Mouse (Mus musculus) urinary bladder, postnatal 10 days (tissue): Measurements from ENCODE around the gene Arhgef19.

Experiments
- DNase-seq: peaks from one replicate; pipeline ENCODE4 v3.0.0; 2022; ENCODE audit warnings: low spot score

The Arhgef19 gene

DNA sequence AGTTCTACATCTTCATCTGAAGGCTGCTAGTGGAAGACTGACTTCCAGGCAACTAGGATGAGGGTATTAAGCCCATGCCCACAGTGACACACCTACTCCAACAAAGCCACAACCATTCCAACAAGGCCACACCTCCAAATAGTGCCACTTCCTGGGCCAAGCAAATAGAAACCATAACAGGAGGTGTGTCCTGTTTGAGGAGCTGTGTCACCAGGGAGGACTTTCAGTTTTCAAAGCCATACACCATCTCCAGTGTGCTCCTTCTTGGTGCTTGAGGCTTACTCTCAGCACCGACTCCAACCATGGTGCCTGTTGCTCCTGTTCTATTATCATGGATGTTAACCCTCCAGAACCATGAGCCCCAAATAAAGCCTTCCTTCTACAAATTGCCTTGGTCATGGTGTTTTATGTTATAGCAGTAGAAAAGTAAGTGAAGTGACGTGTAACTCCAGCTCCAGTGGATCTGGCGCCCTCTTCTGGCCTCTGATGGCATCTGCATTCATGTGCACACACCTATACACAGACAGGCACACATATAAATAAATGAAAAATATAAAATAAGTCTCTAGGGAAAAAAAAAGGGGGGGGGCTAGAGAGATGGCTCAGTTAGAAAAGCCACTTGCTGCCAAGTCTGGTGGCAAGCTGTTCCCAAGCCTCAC lies 26.8 kb downstream of the Arhgef19 start:
- DNase-seq, result no peak

DNA sequence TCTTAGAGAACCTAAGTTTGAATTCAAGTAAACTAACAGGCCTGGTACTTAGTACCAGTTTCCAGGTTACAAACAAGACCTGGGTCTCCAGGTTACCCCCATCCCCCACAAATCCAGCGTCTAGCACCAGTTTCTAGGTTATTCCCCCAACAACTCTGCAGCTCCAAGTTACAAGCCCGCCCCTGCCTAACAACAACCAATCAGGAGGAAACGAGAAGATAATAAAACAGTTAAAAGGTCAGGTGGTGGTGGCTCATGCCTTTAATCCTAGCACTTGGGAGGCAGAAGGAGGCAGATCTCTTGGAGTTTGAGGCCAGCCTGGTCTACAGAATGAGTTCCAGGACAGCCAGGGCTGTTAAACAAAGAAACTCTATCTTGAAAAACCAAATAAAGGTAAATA lies 28.0 kb downstream of the Arhgef19 start:
- no peak for DNase-seq

- DNase-seq, result no peak
These were observed 28.5 kb downstream of the Arhgef19 start for GRCm38 (mm10) chr4:141267837-141268236.

- DNase-seq, result no peak
These were observed 29.1 kb downstream of the Arhgef19 start for GRCm38 (mm10) chr4:141268350-141268749.

DNA sequence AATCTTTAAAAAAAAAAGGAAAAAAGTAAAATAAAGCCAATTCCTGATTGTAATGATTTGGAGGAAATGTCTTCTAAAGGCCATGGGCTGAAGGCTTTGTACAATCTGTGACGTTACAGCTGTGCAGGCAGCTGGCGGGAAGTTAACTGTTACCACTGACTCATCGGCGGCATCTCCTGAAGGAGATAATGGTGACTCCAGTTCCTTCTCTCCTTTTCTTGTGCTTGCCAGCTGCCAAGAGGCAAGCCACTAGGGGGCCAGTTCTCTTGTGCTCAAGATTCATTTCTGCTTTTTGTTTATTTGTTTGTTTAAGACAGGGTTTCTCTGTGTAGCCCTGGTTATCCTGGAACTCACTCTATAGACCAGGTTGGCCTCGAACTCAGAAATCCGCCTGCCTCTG lies 29.8 kb downstream of the Arhgef19 start:
- no peak for DNase-seq

DNA sequence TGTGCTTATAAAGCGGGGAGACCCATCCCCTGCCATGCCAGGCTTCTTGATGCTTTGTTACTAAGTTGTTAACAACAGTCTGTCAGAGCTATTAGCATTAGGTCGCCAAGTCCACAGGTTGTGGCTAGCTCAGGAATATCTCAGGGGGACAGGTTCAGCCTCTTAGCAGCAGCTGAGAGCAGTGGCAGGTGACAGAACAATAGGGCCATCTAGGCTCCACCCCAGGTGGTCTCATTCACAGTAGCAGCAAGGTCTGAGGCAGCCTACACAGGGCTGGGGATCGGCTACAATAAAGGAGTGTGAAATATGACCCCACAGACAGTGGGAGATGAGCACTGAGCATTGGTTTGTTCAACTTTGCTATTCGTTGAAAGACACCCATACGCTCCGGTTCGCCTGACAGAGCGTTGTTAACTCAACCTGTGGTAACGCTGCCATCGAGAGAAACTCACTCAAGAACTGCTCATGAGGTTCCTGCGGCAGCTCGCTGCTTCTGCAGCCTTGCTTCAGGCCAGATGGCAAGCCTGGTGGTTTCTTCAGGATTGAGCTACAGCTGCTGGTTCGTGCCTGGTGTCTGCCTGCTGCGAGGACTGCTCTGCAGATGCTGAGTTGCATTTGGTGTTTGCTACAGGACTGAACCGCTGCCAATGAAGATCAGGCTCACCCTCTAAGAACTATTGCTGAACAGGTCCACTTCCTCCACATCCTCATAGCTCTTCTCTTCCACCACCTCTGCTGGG lies 31.1 kb downstream of the Arhgef19 start:
- DNase-seq, result no peak

GRCm38 (mm10) chr4:141271228-141271627 lies 31.9 kb downstream of the Arhgef19 start:
- no peak for DNase-seq

GRCm38 (mm10) chr4:141271721-141272120 lies 32.4 kb downstream of the Arhgef19 start:
- DNase-seq, result no peak

- no peak for DNase-seq
These were observed 33.6 kb downstream of the Arhgef19 start for GRCm38 (mm10) chr4:141272878-141273277.

DNA sequence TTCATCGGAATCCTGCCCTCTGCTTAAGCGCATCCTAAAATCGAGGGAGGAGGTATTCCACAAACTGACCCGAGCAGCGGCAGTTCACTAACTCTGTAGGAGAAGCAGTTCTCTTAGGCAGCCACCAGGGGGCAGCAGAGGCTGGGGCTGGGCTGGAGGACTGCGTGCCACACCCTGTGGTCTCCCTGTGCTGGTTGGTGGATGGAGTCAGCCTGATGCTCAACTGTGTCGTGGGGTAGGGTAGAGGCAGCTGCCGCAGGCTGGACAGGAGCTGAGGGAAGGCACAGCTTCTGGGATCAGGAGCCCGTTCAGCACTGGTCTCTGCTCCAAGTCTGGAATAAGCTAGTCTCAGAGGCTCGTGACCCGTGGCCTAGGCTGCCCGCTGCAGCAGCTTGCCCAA lies 34.0 kb downstream of the Arhgef19 start:
- DNase-seq, result peak; percentile 58

DNA sequence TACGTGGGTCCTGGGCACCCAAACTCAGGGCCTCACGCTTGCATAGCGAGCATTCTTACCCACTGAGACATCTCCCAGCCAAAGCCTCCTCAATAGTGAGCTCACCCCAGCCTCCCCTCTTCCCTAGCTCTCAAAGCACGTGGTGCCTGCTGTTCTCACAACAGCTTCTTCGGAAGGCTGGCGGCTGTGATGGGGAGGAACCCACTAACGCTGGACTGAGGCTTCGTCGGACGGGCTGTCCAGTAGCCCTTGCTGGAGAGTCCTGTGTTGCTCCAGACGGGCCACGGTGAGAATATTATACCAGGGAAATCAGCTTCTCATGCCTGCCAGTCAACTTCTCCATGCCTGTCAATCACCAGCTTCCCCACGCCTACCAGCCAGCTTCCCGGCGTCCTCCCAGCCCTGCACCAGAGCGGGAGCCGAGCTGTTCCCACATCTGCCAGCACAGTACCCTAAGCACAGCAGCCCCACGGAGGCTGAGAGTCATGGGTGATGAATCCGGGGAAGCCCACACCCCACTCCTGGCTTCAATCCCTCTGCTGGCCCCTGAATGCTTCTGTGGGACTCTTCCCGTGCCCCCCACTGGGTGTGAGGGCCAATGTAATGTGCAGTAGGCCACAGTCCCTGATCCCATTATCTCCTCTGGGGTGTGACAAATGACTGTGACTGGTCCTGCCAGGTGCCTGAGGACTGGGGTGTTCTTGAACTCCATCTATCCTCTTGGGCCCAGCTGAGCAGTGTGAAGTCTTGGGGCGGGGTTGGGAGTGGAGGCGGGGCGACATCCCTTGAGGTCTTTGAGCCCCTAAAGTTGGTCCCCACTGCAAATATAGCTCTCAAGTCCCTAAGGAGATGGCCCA lies 35.4 kb downstream of the Arhgef19 start:
- no peak for DNase-seq

GRCm38 (mm10) chr4:141277157-141277556 lies 37.9 kb downstream of the Arhgef19 start:
- no peak for DNase-seq

DNA sequence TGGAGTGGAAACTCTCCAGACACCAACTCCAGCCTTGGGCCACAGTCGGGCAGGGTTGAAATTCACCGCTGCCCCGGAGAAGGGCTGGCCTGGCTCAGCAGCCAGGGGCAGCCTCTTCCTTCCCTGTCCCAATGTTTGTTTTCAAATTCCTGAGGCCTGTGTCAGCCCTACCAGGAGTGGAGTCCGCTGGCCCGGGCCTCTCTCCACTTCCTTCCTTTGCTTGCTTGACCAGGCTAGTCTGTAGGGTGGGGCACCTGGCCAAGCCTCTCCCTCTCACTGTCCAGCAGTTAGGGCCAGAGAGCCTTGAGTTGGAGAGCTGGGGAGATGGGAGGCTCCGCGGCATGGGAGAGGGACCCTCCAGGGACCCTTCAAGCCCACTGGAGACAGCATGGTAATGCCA lies 38.9 kb downstream of the Arhgef19 start:
- no peak for DNase-seq

DNA sequence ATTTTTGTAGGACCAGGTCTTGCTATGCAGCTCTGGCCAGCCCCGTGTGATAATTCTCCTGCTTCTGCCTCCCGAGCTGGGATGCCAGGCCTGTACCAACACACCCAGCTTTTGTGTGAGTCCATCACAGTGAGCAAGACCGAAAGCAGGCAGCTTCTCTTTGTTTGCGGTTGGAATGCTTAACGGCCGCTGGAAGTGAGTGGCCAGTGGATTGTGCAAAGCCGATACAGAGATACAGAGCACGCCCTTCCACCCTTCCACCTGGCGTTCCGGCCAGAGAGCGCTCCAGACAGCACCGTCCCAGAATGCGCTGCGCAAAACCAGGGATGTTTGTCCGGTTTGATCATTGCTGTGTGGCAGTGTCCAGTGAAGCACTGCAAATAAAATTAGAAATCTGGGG lies 40.0 kb downstream of the Arhgef19 start:
- no peak for DNase-seq

DNA sequence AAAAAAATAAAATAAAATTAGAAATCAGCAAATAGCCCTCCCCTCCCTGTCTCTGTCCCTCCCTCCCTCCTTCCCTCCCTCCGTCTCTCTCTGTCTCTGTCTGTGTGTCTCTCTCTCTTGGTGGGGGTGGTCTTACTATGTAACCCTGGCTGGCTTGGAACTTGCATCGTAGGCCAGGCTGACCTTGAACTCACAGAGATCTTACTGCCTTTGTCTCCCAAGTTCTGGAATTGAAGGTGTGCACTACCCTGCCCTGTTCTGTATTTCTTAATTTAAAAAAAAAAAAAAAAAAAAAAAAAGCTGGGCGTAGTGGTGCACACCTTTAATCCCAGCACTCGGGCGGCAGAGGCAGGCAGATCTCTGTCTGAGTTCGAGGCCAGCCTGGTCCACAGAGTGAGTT lies 40.5 kb downstream of the Arhgef19 start:
- DNase-seq, result no peak

DNA sequence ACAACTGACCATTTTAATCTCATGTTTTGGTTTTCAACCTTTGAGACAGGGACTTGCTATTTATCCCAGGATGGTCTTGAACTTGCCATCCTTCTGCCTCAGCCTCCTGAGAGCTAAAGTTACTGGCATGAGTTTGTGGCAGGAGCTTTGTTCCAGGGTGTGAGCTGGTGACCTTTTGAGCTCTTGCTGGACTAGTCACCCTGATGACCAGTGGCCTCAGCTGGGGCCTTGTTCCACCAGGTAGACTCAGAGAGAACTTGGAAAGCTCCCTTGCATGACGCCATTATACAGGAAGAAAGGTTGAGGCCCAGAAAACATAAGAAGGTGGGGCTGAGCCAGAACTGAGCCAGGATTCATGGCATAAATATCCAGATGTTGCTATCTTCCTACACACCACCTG lies 41.2 kb downstream of the Arhgef19 start:
- DNase-seq, result no peak

- no peak for DNase-seq
These were observed 41.9 kb downstream of the Arhgef19 start for GRCm38 (mm10) chr4:141281153-141281552.

DNA sequence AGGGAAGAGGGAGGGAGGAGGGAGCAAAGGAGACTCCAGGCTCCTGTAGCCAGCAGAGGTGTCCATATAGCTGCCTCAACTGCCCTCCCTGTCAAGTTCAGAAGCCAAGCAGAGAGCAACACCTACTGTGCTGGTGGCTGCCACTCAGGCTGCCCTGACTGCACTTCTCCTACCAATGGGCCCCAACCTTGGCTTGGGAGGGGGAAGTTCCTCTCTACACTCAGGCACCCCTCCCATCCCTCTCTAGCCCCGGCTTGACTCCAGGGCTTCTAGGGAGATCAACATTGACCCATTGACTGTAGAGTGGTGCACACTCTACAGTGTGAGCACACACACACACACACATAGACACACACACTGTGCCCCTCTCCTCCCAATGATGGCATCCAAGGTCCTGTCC lies 42.3 kb downstream of the Arhgef19 start:
- DNase-seq, result no peak

- no peak for DNase-seq
These were observed 42.8 kb downstream of the Arhgef19 start for GRCm38 (mm10) chr4:141282087-141282486.

DNA sequence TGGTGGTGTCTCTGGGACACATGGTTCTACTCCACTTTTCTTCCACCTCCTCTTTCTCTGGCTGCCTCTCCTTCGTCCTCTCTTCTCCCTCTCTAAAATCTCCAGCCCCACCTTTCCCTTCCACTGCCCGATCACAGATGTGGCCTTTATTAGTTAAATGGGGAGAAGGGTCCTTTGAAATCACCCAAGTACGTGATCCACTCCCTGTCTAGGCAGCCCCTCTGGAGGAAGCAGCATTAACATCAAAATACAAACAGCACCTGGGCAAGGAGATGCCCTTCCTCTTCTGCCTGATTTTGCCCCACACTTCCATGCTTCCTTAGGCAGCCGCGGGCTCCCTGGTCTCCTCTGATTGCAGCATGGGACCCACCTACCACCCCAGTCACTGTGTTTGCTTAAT lies 43.3 kb downstream of the Arhgef19 start:
- no peak for DNase-seq

DNA sequence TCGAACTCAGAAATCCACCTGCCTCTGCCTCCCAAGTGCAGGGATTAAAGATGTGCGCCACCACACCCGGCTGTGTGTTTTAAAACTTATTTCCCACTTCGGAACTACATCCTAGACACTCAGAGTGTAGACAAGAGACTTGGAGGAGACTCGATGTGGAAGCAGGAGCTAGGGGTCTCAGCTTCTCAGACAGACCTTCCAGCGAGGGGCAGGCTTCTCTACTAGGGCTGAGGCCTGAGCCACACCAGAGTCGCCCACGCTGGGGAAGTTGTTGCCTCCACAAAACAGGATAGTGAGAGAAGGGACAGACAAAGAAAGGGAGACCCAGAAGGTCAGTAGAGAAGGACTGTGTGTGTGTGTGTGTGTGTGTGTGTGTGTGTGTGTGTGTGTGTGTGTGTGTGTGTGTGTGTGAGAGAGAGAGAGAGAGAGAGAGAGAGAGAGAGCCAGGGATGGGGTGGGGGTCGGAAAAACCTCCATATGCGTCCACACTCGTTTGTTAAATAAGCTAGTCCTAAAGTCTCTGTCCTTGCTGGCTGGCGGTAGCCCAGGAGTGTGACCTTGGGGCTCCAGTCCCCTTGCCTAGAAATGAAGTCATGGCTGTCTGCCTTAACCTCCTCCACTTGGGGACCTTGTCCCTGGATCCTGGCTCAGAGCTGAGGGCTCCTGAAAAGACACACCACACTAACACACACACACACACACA lies 44.0 kb downstream of the Arhgef19 start:
- DNase-seq, result no peak

DNA sequence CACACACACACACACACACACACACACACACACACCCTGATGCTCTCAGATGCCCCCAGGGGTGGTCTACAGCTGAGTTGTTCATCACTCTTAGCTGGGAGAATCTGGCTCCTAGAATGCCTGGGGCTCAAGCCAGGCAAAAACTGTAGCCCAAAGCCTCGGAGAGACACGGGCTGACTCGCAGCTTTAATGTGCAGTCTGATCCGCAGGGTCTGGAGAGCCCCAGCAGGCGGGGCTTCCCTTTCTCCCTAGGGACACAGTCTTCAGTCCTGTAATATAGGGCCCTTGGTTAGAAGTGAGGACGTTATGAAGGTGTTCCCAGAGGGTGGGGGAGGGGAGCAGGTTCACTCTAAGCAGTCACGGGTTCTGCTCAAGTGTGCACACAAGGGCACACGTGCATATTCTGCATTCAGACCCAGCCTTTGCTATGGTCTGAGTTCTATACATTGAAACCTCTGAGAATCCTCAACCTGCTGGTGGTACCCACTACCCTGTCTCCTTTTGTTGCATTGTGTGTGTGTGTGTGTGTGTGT lies 44.6 kb downstream of the Arhgef19 start:
- DNase-seq, result no peak
